In genomic region chr6:145339956-145340656, GRCm38 (mm10) we compare ENCODE assay signal across 7 mouse cellular contexts.
DNase-seq lines count a peak whose midpoint lies in the region; ATAC-seq lines count a peak whose summit lies in the region.

No protein-coding gene starts in this region.

- H3K9ac ChIP-seq in midbrain, embryonic 11.5 days (ENCODE audit: low read length), result peak overlapping the region; percentile 54

- peak overlapping the region; percentile 57 for H3K4me3 ChIP-seq in limb, embryonic 10.5 days
- H3K4me3 ChIP-seq in midbrain, embryonic 11.5 days (ENCODE audit: low read depth, low read length), result peak overlapping the region; percentile 41

- H3K4me2 ChIP-seq in midbrain, embryonic 11.5 days, result peak overlapping the region; percentile 63

- peaks cover 13% of the 10 kb centered on the region for H3K4me1 ChIP-seq in limb, embryonic 10.5 days
- H3K4me1 ChIP-seq in midbrain, embryonic 11.5 days (ENCODE audit: control insufficient read depth, insufficient read depth, low read length), result peaks cover 4% of the 10 kb centered on the region

- H3K9me3 ChIP-seq in limb, embryonic 10.5 days (replicated peaks), result no peaks in the 10 kb centered on the region
- no peaks in the 10 kb centered on the region for H3K9me3 ChIP-seq in midbrain, embryonic 11.5 days (ENCODE audit: control insufficient read depth, low read length)

- peak overlapping the region; percentile 76 for H3K27ac ChIP-seq in limb, embryonic 10.5 days
- H3K27ac ChIP-seq in midbrain, embryonic 11.5 days (ENCODE audit: low read depth, low read length), result peak overlapping the region; percentile 20

- H3K36me3 ChIP-seq in limb, embryonic 10.5 days, result no peaks in the 10 kb centered on the region
- no peaks in the 10 kb centered on the region for H3K36me3 ChIP-seq in midbrain, embryonic 11.5 days (ENCODE audit: control insufficient read depth, insufficient read depth, low read length)

- WGBS in limb, embryonic 10.5 days, result under 1% methylated on average over 21 of the region's 21 CpGs
- under 1% methylated on average over 21 of the region's 21 CpGs for WGBS in midbrain, embryonic 11.5 days

- H3K27me3 ChIP-seq in limb, embryonic 10.5 days (ENCODE audit: low read depth, poor library complexity, severe bottlenecking), result peaks cover 30% of the 10 kb centered on the region
- no peaks in the 10 kb centered on the region; the same call in 1 of the 2 replicates for H3K27me3 ChIP-seq in midbrain, embryonic 11.5 days (ENCODE audit: control insufficient read depth, insufficient read depth, low read length)

- peak; percentile 51 for ATAC-seq in midbrain, embryonic 11.5 days (ENCODE audit: low FRiP score)

- intact Hi-C loops in gastrocnemius, postnatal 14 days (cut with DNase I; ENCODE audit: low total_unique reads), result loop anchor here (5.0 kb wide), 1 partner anchor 98 kb away; no protein-coding TSS in a partner anchor

- DNase-seq in adrenal gland, adult 18-20 months (ENCODE audit: low spot score in 2 of 2), result peak; percentile 50 to 63
- peak; percentile 56 to 57 for DNase-seq in cerebellum, postnatal 36 days
- DNase-seq in gastrocnemius, postnatal 14 days, result peak; percentile 67
- DNase-seq in induced T-regulatory cell, adult 2 months (ENCODE audit: low read depth), result peak; percentile 90
- peak; percentile 57 for DNase-seq in limb, embryonic 10.5 days (ENCODE audit: low spot score)
- peak; percentile 93 for DNase-seq in midbrain, embryonic 11.5 days (ENCODE audit: low spot score, missing footprints)
- DNase-seq in spleen, adult 12 weeks (ENCODE audit: low spot score), result peak; percentile 63

Comparison
In these comparisons a context has a peak if more than half of its experiments do, and no peak if none do; other contexts are left out.
1. Peak in every context shown above with its lines: DNase-seq, ATAC-seq, H3K4me3 ChIP-seq and H3K27ac ChIP-seq.